Mouse (Mus musculus) intestine, postnatal 0 days (tissue): ENCODE data around the gene Parm1. TPM values are rescaled to one million over a fixed set of nuclear protein-coding genes. Genes with fewer than 3 reads are reported as not detected.

Experiments
- ATAC-seq: fragments of 200-750 bp; cut with Nextera tagmentation; 2 replicates; pipeline ENCODE4 v1.8.0; 2017; ENCODE audit warnings: mild to moderate bottlenecking, moderate TSS enrichment, moderate library complexity
- H3K27ac ChIP-seq: fragments of 300-500 bp; sonication (generic); 2 replicates; pipeline ENCODE4 v1.5.1; 2014; ENCODE audit warnings: mild to moderate bottlenecking, low read depth, low read length, moderate library complexity
- H3K27me3 ChIP-seq: fragments of 300-500 bp; sonication (generic); replicated peaks from 2 replicates; pipeline ENCODE4 v1.6.1; 2014; ENCODE audit warnings: low read length, mixed read lengths; ENCODE audit not compliant: control insufficient read depth, insufficient read depth
- H3K36me3 ChIP-seq: fragments of 300-500 bp; sonication (generic); 2 replicates; pipeline ENCODE4 v1.6.1; 2014; ENCODE audit warnings: mild to moderate bottlenecking, moderate library complexity; ENCODE audit not compliant: control insufficient read depth, insufficient read depth
- H3K4me1 ChIP-seq: fragments of 300-500 bp; sonication (generic); replicated peaks from 2 replicates; pipeline ENCODE4 v1.6.1; 2014; ENCODE audit warnings: antibody characterized with exemption, low read length, mixed read lengths; ENCODE audit not compliant: control insufficient read depth, insufficient read depth
- H3K4me2 ChIP-seq: fragments of 300-500 bp; sonication (generic); replicated peaks from 2 replicates; pipeline ENCODE4 v1.6.1; 2014; ENCODE audit warnings: low read depth, mild to moderate bottlenecking, moderate library complexity
- H3K4me3 ChIP-seq: fragments of 300-500 bp; sonication (generic); 2 replicates; pipeline ENCODE4 v1.5.1; 2014; ENCODE audit warnings: low read depth, low read length
- H3K9ac ChIP-seq: fragments of 300-500 bp; sonication (generic); 2 replicates; pipeline ENCODE4 v1.6.1; 2014; ENCODE audit warnings: mild to moderate bottlenecking, low read depth, low read length
- H3K9me3 ChIP-seq: fragments of 300-500 bp; sonication (generic); 2 replicates; pipeline ENCODE4 v1.6.1; 2016; ENCODE audit warnings: mixed run types; ENCODE audit not compliant: control insufficient read depth
- CTCF ChIP-seq: sonication (generic); IDR thresholded peaks from 2 replicates; pipeline ENCODE4 v1.5.1; 2016; ENCODE audit warnings: low read depth, mild to moderate bottlenecking, control low read depth, antibody characterized with exemption, moderate library complexity
- WGBS: fragments of 180-500 bp; shearing (Covaris S2); extraction: QIAGEN DNeasy Blood & Tissue Kit; methylation state at CpG from one replicate; pipeline ENCODE4 v1.1.7; 2014; 5-methylcytosine and 5-hydroxymethylcytosine counted together
- polyA plus RNA-seq: library from polyadenylated mRNA; unstranded; fragments of >200 nt; fragmentation: Nextera tagmentation; extraction: Ambion mirVana; gene quantifications from 2 replicates; pipeline ENCODE4 v1.2.1, GENCODE M21; 2015

Parm1 gene
- polyA plus RNA-seq, 1 experiment from 2014 or later, result 11.7 TPM

DNA sequence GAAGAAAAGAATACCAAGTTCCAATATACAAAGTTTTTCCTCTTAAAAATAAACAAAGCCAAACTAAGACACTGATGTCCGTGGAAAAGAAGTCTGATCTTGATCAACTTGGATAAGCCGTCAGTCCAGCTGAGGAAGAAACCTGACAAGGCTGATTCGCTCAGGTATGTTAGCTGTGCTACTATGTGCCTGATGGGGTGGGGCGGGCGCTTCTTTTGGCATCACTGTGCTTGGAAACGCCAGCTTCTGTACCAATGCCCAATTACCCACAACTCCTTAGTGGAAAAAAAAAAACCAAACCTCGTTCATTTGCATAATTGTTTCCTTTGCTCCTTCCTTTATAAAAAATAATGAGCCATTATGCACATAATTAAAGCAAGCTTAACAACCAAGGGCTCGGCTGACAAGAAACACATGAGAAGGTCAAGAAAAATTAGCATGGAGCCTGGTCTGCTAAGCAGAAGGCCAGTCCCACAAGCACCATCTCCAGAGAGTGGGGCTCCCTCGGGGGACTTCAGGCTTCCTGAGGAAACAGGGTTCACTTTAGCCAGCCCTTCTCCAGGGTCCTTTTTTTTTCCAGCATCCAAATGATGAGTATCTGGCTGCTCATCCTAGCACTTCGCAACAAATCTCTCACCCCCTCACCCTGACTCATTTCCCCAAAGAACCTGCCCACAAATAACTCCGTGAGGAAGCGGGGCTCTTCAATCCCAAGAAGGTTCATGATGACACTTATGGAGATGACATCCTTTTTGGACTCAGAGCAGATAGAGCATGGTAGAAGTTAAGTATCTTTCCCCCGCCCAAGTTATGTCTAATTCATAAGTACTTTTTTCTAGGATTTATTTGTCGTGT lies 135.9 kb downstream of the Parm1 start:
- WGBS, result 86% methylated on average over 14 of the region's 14 CpGs
- ATAC-seq, result no peak
- no peak overlapping the region for H3K9ac ChIP-seq

DNA sequence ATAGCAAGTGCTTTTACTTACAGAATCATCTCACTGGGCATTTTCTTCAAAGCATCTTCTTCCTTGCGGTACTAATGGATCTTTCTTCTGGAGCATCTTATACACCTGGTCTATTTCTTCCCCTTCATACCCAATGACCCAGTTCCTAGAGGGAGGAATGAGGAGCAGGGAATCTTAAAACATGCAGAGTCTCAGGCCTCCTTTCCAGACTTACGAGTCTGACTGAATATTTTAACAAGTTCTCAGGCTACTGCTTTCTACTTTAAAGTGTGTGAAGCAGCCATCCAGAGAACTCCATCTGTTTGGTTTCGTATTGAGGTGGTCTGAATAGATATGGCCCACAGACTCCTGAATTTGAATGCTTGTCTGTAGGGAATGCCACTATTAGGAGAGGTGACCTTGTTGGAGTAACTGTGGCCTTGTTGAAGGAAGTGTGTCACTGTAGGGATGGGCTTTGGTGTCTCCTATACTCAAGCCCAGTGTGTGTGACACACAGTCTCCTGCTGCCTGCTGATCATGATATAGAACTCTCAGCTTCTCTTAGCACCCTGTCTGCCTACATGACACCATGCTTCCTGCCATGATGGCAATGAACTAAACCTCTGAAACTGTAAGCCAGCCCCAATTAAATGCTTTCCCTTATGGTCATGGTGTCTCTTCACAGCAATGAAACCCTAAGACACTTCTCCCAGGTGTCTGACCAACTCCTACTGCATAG lies 137.1 kb downstream of the Parm1 start:
- WGBS, result 89% methylated on average over 3 of the region's 3 CpGs
- Histone ChIP-seq H3K36me3 (no peaks in the 10 kb centered on the region), H3K4me2 (no peak overlapping the region), H3K9ac (no peak overlapping the region), H3K27me3 (no peaks in the 10 kb centered on the region), H3K9me3 (no peaks in the 10 kb centered on the region), H3K4me3 (no peak overlapping the region), H3K27ac (no peak overlapping the region), H3K4me1 (no peaks in the 10 kb centered on the region)
- ATAC-seq, result no peak
- no peak for TF ChIP-seq CTCF

More for the DNA sequence above, 135.9 kb downstream of the Parm1 start:
- no peak for TF ChIP-seq CTCF
- H3K27me3 ChIP-seq, result no peaks in the 10 kb centered on the region
- no peak overlapping the region for H3K4me2 ChIP-seq
- H3K4me3 ChIP-seq, result no peak overlapping the region
- H3K27ac ChIP-seq, result no peak overlapping the region
- H3K36me3 ChIP-seq, result no peaks in the 10 kb centered on the region
- H3K4me1 ChIP-seq, result no peaks in the 10 kb centered on the region
- H3K9me3 ChIP-seq, result no peaks in the 10 kb centered on the region

DNA sequence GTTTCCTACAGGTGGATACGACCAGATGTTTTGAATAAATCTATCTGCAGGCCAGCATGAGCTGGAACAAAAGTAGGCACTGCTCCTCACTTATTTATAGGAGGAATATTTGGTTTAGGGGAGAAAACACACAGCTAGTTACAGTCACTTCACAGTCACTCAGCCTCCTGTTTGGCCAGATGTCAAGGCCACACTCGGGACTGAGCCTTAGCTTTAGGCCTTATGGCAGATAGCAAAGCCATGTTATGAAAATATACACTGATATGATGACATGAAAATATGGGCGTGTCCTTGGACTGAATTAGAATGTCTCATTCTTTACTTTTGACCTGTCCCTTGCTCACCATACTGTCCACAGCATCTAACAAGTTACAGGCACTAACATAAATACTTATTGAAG lies 137.8 kb downstream of the Parm1 start:
- Histone ChIP-seq H3K4me3 (no peak overlapping the region), H3K36me3 (no peaks in the 10 kb centered on the region), H3K4me2 (no peak overlapping the region), H3K4me1 (no peaks in the 10 kb centered on the region), H3K27me3 (no peaks in the 10 kb centered on the region), H3K27ac (no peak overlapping the region), H3K9me3 (no peaks in the 10 kb centered on the region), H3K9ac (no peak overlapping the region)
- 66% methylated on average over 3 of the region's 3 CpGs for WGBS
- TF ChIP-seq CTCF, result no peak
- no peak for ATAC-seq

DNA sequence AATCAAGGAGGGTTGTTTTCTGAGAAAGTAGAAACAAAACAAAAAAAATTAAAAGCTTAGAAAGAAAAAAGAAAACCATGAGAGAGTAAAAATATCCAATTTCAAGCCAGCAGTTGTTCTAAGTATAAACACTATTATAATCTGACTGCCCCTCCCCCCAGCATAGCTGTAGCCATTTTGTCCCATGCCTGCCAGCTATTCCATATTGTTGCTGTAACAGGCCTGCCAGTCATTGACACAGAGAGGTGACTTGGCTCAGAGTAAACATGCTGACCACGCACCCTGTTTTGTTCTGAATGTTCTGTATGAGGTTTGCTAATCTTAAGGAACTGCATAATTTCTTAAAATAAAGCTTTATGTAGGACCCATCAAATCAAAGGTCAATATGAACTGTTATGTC lies 145.3 kb downstream of the Parm1 start:
- TF ChIP-seq CTCF, result no peak
- Histone ChIP-seq H3K36me3 (no peaks in the 10 kb centered on the region), H3K9ac (no peak overlapping the region), H3K4me1 (no peaks in the 10 kb centered on the region), H3K9me3 (no peaks in the 10 kb centered on the region), H3K4me3 (no peak overlapping the region), H3K27ac (no peak overlapping the region), H3K27me3 (no peaks in the 10 kb centered on the region), H3K4me2 (no peak overlapping the region)
- WGBS, result 81% methylated on average over 1 of the region's 1 CpGs
- ATAC-seq, result no peak

DNA sequence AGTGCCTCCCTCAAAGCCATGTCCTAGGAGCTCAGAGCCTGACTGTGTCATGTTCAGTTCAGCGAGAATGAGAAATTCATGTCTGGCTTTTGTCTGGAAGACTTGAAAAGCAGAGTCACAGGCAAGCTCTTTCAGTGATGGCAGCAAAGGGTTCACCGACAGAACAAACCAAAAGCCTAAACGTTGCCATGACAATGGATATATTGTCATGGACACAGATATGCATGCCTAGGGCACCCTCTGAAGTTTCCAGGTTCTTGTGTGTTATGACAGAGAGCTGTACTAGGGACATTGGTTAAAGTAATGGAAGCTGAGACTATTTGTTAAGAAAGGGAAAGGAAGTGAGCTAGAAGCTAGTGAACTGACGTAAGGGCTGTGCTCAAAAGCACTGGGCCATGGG lies 149.7 kb downstream of the Parm1 start:
- no peaks in the 10 kb centered on the region for H3K9me3 ChIP-seq
- no peak overlapping the region for H3K4me2 ChIP-seq
- no peak for TF ChIP-seq CTCF
- no peaks in the 10 kb centered on the region for H3K27me3 ChIP-seq
- H3K9ac ChIP-seq, result no peak overlapping the region
- H3K36me3 ChIP-seq, result no peaks in the 10 kb centered on the region
- WGBS, result 77% methylated on average over 4 of the region's 4 CpGs
- no peak overlapping the region for H3K4me3 ChIP-seq
- H3K27ac ChIP-seq, result no peak overlapping the region
- no peaks in the 10 kb centered on the region for H3K4me1 ChIP-seq
- ATAC-seq, result no peak

DNA sequence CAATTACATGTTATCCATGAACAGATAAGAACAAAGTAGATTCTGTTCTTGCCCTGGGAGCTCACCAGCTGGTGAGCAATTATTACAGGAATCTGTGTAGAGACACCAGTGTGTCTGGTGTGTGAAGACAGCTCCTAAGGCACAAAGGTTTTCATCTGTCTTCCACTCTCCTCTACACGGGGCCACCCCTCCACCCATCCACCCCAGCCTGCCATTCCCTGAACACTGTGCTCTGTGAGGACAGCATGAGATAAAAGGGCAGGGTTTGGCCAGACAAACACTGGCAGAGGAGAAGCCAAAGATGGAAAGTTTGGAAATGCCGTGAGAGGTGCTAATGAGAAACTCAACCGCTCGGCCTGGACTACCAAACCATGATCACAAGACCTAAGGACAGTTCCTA lies 151.8 kb downstream of the Parm1 start:
- H3K4me1 ChIP-seq, result no peaks in the 10 kb centered on the region
- H3K4me3 ChIP-seq, result no peak overlapping the region
- H3K4me2 ChIP-seq, result no peak overlapping the region
- H3K27ac ChIP-seq, result no peak overlapping the region
- no peaks in the 10 kb centered on the region for H3K27me3 ChIP-seq
- no peak overlapping the region for H3K9ac ChIP-seq
- ATAC-seq, result no peak
- TF ChIP-seq CTCF, result no peak
- 82% methylated on average over 4 of the region's 4 CpGs for WGBS
- H3K9me3 ChIP-seq, result no peaks in the 10 kb centered on the region
- no peaks in the 10 kb centered on the region for H3K36me3 ChIP-seq

Other genes starting within 250 kb of the Parm1 start
- gene Btc, start 114.6 kb upstream of the Parm1 start, polyA plus RNA-seq, result 7.0 and 8.1 TPM in 2 replicates